Mouse (Mus musculus) hindbrain, embryonic 13.5 days (tissue): Measurements from ENCODE around the gene Spns2. TPM values are rescaled to one million over a fixed set of nuclear protein-coding genes. Genes with fewer than 3 reads are reported as not detected.

Experiments used
- ATAC-seq: fragments of 200-750 bp; cut with Nextera tagmentation; 2 replicates; pipeline ENCODE4 v1.8.0; 2017; ENCODE audit warnings: moderate TSS enrichment; ENCODE audit not compliant: low FRiP score
- H3K27ac ChIP-seq: fragments of 300-500 bp; sonication (generic); 2 replicates; pipeline ENCODE4 v1.5.1; 2015; ENCODE audit warnings: inconsistent platforms, mild to moderate bottlenecking, moderate library complexity
- H3K27me3 ChIP-seq: fragments of 300-500 bp; sonication (generic); 2 replicates; pipeline ENCODE4 v1.6.1; 2015; ENCODE audit warnings: mild to moderate bottlenecking, inconsistent platforms
- H3K36me3 ChIP-seq: fragments of 300-500 bp; sonication (generic); 2 replicates; pipeline ENCODE4 v1.6.1; 2015; ENCODE audit warnings: mild to moderate bottlenecking, inconsistent platforms
- H3K4me1 ChIP-seq: fragments of 300-500 bp; sonication (generic); replicated peaks from 2 replicates; pipeline ENCODE4 v1.6.1; 2015; ENCODE audit warnings: inconsistent platforms
- H3K4me2 ChIP-seq: fragments of 300-500 bp; sonication (generic); 2 replicates; pipeline ENCODE4 v1.6.1; 2015; ENCODE audit warnings: inconsistent platforms, mild to moderate bottlenecking, moderate library complexity
- H3K4me3 ChIP-seq: fragments of 300-500 bp; sonication (generic); 2 replicates; pipeline ENCODE4 v1.5.1; 2015; ENCODE audit warnings: mild to moderate bottlenecking, inconsistent platforms
- H3K9ac ChIP-seq: fragments of 300-500 bp; sonication (generic); 2 replicates; pipeline ENCODE4 v1.6.1; 2015; ENCODE audit warnings: mild to moderate bottlenecking, inconsistent platforms
- H3K9me3 ChIP-seq: fragments of 300-500 bp; sonication (generic); 2 replicates; pipeline ENCODE4 v1.6.1; 2016; ENCODE audit warnings: inconsistent platforms
- WGBS: fragments of 180-500 bp; shearing (Covaris S2); methylation state at CpG from one replicate; pipeline ENCODE4 v1.1.7; 2015; 5-methylcytosine and 5-hydroxymethylcytosine counted together
- polyA plus RNA-seq: library from polyadenylated mRNA; unstranded; fragments of >200 nt; fragmentation: Nextera tagmentation; extraction: Ambion mirVana; gene quantifications from 2 replicates; pipeline ENCODE4 v1.2.1, GENCODE M21; 2015

The Spns2 gene
- polyA plus RNA-seq, 1 experiment from 2014 or later: 9.7 TPM

DNA sequence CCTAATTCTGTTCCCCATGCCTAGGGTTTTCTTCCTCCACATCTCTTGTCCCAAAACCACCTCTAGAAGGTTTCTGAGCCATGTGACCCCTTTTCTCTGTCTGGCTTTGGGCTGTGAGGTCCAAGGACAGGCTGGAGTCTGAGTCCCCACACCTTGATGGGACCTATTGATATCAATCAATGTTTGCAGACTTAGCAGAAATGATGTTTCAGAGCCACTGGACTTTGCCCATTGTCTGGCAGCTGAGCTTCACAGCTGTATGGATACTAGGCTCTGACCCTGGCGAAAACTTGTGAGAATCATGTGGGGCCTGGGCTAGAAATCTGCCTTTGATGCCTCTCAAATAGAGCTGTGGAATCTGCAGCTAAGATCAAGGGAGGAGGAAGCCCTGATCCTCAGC lies 7.1 kb upstream of the Spns2 start:
- H3K27ac ChIP-seq: peak overlapping the region; percentile 62; the same call in 1 of the 2 replicates
- H3K9ac ChIP-seq: no peak overlapping the region
- H3K4me2 ChIP-seq: no peak overlapping the region
- H3K27me3 ChIP-seq: peaks cover 20% of the 10 kb centered on the region; the same call in 1 of the 2 replicates
- no peaks in the 10 kb centered on the region for H3K9me3 ChIP-seq
- H3K36me3 ChIP-seq: no peaks in the 10 kb centered on the region
- H3K4me1 ChIP-seq: peaks cover 19% of the 10 kb centered on the region
- WGBS: 77% methylated on average over 1 of the region's 1 CpGs
- no peak for ATAC-seq
- H3K4me3 ChIP-seq: no peak overlapping the region

DNA sequence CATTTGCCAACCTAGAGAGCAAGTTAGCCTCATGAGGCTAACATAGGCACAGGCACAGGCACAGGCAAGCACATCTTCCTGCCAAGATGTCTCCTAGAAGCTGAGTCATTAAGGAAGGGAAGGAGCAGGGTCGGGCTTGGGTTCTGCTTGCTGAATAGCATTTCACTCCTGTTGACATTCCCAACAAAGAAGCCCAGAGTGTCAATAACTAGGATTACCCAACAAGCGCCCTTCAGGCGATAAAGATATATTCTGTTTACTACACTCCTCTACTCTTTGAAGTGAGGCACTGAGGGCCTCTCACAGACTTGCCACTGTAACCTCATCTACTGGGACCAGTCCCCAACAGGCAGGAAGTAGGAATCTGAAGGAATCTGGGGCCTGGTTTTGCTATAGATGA lies 6.4 kb upstream of the Spns2 start:
- peaks cover 25% of the 10 kb centered on the region; the same call in 1 of the 2 replicates for H3K27me3 ChIP-seq
- no peak overlapping the region for H3K27ac ChIP-seq
- no peaks in the 10 kb centered on the region for H3K36me3 ChIP-seq
- H3K9me3 ChIP-seq: no peaks in the 10 kb centered on the region
- ATAC-seq: no peak
- peaks cover 12% of the 10 kb centered on the region for H3K4me1 ChIP-seq
- no peak overlapping the region for H3K9ac ChIP-seq
- H3K4me2 ChIP-seq: no peak overlapping the region
- H3K4me3 ChIP-seq: no peak overlapping the region
- WGBS: 79% methylated on average over 3 of the region's 3 CpGs

DNA sequence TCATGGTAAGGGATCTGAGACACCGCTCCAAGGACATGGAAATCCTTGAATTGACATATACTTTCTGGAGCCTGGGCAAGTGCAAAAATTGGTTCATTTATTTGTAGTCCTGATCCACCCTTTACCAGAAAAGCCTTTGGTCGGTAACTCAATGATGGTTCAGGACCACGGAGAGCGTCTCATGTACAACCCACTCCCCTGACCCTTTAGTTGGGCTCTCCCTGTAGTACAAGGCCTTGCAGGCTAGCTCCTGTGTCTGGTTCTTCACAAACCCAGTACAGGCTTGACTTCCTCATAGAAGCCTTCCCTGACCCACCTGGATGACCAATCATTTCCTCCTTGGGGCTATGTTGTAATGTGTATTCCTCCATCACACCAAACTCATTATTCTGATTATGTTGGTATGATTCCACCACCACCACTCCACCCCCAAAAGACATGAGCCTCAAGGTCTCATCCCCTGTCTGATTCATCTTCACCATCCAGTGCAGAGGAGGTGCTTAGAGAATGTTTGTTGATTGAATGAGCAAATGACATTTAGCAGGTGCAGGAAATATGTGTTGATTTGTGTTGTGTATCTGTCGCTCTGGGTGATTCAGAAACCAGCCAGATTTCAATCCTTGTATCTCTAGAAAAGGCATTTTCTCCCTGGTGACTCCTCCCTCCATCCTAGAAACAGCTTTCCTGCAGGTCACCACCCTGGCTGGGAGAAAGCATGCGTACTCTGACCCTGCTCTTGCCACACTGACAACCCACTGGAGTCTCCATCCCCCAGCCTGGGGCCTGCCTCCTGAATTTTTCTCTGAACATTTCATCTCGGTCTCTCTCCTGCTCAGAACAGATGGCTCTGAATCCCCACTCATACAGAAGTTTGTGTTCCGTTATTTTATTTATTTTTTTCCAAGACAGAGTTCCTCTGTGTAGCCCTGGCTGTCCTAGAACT lies 4.6 kb upstream of the Spns2 start:
- no peak for ATAC-seq
- Histone ChIP-seq H3K9ac (no peak overlapping the region), H3K36me3 (no peaks in the 10 kb centered on the region), H3K27me3 (peaks cover 25% of the 10 kb centered on the region; the same call in 1 of the 2 replicates), H3K27ac (no peak overlapping the region), H3K4me1 (peaks cover 16% of the 10 kb centered on the region), H3K4me3 (no peak overlapping the region), H3K9me3 (no peaks in the 10 kb centered on the region), H3K4me2 (no peak overlapping the region)
- WGBS: 58% methylated on average over 8 of the region's 8 CpGs

DNA sequence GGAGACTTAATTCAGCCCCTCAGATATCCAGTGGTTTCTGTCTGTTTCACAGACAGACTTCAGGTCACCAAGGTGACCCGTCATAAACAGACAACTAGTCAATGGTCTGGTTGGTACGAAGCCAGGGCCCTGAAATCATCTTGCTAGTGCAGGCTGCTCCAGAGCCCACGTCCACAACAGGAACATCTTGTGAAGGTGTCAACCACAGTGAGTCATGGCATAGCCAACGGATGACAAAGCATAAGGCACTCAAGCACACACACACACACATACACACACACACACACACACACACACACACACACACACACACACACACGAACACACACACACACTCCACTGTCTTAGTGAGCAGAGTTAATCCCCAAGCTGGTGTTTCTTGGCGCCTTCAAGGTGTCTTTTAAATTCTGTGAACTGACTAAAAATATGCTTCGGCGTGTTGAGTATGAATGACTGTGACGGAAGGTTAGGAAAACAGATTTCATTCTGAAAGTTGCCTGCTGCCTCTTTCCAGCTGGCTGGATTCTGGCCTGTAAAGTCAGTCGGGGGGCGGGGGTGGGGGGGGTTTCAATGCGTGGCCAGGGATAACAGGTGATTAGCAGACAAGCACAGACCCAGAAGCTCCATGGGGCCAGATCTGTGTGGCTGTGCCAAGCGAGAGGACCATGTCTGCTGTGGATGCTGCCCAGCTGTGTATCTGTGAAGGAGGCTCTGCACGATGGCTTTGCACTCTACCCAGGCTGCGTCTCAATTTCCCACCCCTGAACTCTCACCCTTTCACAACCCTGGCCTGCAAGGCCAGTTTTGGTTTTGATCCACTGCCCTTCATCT lies 1.6 kb upstream of the Spns2 start:
- Histone ChIP-seq H3K4me3 (no peak overlapping the region), H3K27ac (no peak overlapping the region), H3K9me3 (no peaks in the 10 kb centered on the region), H3K4me2 (no peak overlapping the region), H3K9ac (no peak overlapping the region), H3K4me1 (peaks cover 30% of the 10 kb centered on the region), H3K27me3 (peaks cover 22% of the 10 kb centered on the region; the same call in 1 of the 2 replicates), H3K36me3 (no peaks in the 10 kb centered on the region)
- no peak for ATAC-seq
- WGBS: 72% methylated on average over 15 of the region's 15 CpGs

DNA sequence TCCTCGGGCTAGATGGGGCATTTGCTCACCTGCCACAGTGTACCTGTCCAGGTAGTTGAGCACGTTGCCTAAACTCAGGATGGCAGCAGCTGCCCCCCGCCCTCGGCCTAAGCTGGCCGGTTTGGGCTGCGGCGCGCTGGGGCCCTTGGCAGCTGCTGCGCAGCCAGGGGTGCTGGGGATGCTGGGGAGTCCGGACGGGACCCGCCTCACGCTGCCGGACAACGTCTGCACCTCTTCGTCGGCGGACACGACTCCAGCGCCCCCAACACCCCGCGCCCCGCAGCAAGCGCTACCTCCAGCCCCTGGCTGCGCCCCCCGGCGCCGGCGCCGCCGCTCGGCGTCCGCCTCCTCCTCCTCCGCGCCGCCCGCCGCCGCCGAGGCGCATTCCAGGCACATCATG lies 307 bp downstream of the Spns2 start:
- H3K9ac ChIP-seq: peak overlapping the region; percentile 95
- H3K36me3 ChIP-seq: no peaks in the 10 kb centered on the region
- H3K4me3 ChIP-seq: peak overlapping the region; percentile 76
- H3K9me3 ChIP-seq: no peaks in the 10 kb centered on the region
- peak overlapping the region; percentile 95 for H3K27ac ChIP-seq
- under 1% methylated on average over 39 of the region's 42 CpGs for WGBS
- peaks cover 50% of the 10 kb centered on the region for H3K4me1 ChIP-seq
- peak; percentile 21 for ATAC-seq
- H3K4me2 ChIP-seq: peak overlapping the region; percentile 76
- peaks cover 20% of the 10 kb centered on the region; the same call in 1 of the 2 replicates for H3K27me3 ChIP-seq

DNA sequence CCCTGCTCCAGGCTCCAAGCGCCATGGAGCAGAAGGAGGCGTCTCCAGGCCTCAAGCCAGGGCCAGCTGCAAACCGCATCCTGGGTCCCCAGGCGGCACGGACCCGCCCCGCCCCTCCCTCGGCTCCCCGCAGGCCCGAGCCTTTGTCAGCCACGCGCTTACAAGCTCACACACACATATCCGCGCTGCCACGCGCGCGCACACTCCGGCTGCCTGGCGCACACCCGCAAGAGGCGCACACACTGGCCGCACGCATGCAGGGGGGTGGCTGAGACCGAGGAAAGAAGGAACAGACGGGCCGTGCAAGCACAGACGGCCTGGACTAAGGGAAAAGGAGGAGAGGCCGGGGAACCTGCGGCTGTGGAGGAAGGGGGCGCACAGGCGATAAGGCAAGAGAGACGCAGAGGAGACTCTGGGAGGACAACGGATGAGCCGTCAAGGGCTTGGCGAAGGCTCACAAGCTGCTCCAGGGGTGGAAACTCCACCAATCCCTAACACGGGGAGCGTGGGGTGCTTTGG lies 892 bp downstream of the Spns2 start:
- Histone ChIP-seq H3K36me3 (no peaks in the 10 kb centered on the region), H3K27ac (peak overlapping the region; percentile 95), H3K4me1 (peaks cover 50% of the 10 kb centered on the region), H3K27me3 (peaks cover 20% of the 10 kb centered on the region; the same call in 1 of the 2 replicates), H3K4me3 (peak overlapping the region; percentile 76), H3K4me2 (peak overlapping the region; percentile 76), H3K9ac (peak overlapping the region; percentile 95), H3K9me3 (no peaks in the 10 kb centered on the region)
- ATAC-seq: peak; percentile 81
- WGBS: under 1% methylated on average over 38 of the region's 38 CpGs

DNA sequence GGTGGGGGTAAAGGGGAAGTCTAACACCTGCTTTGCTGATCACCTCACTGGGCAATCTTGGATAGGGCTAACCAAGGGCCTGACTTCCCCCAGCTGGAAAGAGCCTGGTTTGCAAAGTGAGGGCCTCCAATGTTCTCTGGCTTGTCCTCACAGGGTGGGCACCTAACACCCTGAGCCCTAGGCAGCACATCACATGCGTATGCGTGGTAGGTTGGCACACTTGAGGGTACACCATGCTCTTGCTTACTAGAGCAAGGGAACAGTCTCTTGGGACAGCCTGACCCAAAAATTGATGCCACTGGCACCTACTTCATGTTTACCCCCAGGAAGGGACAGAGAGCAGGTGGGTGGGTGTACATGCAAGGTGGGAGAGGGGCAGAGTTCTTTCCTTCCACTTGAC lies 2.0 kb downstream of the Spns2 start:
- WGBS: 83% methylated on average over 2 of the region's 2 CpGs
- peak overlapping the region; percentile 95 for H3K27ac ChIP-seq
- H3K9me3 ChIP-seq: no peaks in the 10 kb centered on the region
- peak overlapping the region; percentile 95 for H3K9ac ChIP-seq
- H3K27me3 ChIP-seq: 0 out of 2 replicates have a peak, but pooled peaks cover 11% of the 10 kb centered on the region
- H3K36me3 ChIP-seq: no peaks in the 10 kb centered on the region
- ATAC-seq: no peak
- peak overlapping the region; percentile 76 for H3K4me2 ChIP-seq
- peaks cover 50% of the 10 kb centered on the region for H3K4me1 ChIP-seq
- peak overlapping the region; percentile 76 for H3K4me3 ChIP-seq

DNA sequence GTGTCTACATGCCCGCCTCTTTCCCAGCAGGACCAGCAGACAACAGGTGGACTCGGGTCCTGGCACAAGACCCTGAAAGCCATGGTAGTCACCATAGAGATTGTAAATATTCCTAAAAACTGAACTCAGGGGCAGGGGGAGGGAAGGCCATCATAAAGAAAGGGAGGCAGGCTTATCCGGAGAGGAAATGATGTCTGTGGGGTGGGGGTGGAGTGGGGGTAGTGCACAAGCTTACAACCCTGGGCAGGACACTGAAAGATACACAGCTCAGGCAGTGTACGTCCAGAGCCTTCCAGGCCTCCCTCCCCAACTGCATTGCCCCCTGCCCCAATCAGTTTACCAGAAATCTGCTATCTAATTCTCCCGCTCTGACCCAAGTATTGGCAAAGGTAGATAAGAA lies 2.5 kb downstream of the Spns2 start:
- ATAC-seq: no peak
- Histone ChIP-seq H3K27ac (peak overlapping the region; percentile 95), H3K27me3 (0 out of 2 replicates have a peak, but pooled peaks cover 11% of the 10 kb centered on the region), H3K9ac (peak overlapping the region; percentile 95), H3K9me3 (no peaks in the 10 kb centered on the region), H3K36me3 (no peaks in the 10 kb centered on the region), H3K4me2 (peak overlapping the region; percentile 76), H3K4me1 (peaks cover 55% of the 10 kb centered on the region), H3K4me3 (peak overlapping the region; percentile 76)
- 55% methylated on average over 5 of the region's 5 CpGs for WGBS

DNA sequence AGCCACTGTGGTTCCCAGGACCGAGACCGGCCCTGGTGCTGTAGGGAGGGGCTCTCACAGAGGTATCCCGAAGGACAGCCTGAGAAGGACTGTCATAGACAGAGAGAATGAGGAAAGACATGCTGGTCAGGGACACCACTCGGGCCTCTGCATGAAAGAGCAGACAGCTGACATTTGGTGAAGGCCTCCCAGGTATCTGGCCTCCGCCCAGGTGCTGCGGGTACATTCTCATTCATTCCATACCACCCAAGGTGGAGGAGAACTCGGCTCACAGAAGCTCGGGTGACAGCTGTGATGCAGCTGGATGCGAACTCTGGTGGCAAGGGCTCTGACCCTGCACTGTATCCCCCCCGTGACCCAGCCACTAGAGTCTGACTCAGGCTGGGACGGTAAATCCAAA lies 3.7 kb downstream of the Spns2 start:
- 0 out of 2 replicates have a peak, but pooled peaks cover 6% of the 10 kb centered on the region for H3K27me3 ChIP-seq
- no peak overlapping the region for H3K9ac ChIP-seq
- no peak overlapping the region for H3K27ac ChIP-seq
- peak overlapping the region; percentile 8; the same call in 1 of the 2 replicates for H3K4me2 ChIP-seq
- no peak overlapping the region for H3K4me3 ChIP-seq
- no peaks in the 10 kb centered on the region for H3K9me3 ChIP-seq
- H3K4me1 ChIP-seq: peaks cover 66% of the 10 kb centered on the region
- 73% methylated on average over 11 of the region's 11 CpGs for whole genome bisulfite sequencing
- H3K36me3 ChIP-seq: no peaks in the 10 kb centered on the region
- no peak for ATAC-seq

DNA sequence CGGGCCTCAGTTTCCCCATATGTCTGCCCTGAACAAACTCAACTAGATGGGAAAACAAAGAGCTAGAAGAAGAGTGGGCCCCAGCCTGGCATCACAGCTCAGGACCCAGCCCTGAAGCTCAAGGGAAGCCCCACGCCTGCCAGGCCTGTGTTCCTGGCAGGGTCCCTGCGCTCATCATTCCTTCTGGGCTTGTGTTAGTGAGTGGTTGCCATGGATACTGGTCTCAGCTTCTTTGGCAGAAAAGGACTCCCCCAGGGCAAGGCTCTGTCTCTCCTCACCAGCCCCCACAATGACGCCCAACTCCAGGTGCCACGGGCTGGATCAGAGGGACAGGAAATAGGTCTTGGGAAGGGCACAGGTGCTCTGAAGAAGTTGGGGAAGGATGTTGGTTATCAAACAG lies 4.5 kb downstream of the Spns2 start:
- no peak for ATAC-seq
- H3K4me2 ChIP-seq: no peak overlapping the region
- no peaks in the 10 kb centered on the region for H3K9me3 ChIP-seq
- H3K4me1 ChIP-seq: peaks cover 64% of the 10 kb centered on the region
- H3K4me3 ChIP-seq: no peak overlapping the region
- H3K36me3 ChIP-seq: no peaks in the 10 kb centered on the region
- no peak overlapping the region for H3K9ac ChIP-seq
- peak overlapping the region; percentile 46; the same call in 1 of the 2 replicates for H3K27ac ChIP-seq
- 0 out of 2 replicates have a peak, but pooled peaks cover 6% of the 10 kb centered on the region for H3K27me3 ChIP-seq
- WGBS: 39% methylated on average over 5 of the region's 5 CpGs

DNA sequence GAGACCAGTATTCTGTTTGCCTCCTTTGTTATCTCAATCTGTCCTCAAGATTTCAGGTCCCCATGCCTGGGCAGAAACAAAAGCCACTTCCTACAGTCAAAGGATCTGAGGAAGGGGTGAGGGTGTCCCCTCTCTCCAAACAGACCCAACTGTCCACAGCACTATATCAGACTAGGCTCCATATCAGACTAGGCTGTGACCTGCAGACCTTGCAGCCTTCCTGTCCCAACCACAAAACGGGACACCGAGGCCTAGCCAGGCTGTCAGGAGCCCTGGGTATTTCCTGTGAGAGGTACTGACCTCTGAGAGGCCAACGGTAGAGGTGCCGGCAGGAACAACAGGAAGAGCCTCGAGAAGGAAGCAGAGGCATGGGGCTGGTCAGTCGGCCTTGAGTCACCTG lies 5.2 kb downstream of the Spns2 start:
- Histone ChIP-seq H3K4me2 (no peak overlapping the region), H3K9ac (no peak overlapping the region), H3K4me3 (no peak overlapping the region), H3K27ac (peak overlapping the region; percentile 46; the same call in 1 of the 2 replicates), H3K4me1 (peaks cover 62% of the 10 kb centered on the region), H3K9me3 (no peaks in the 10 kb centered on the region), H3K36me3 (no peaks in the 10 kb centered on the region), H3K27me3 (0 out of 2 replicates have a peak, but pooled peaks cover 6% of the 10 kb centered on the region)
- ATAC-seq: no peak
- 71% methylated on average over 6 of the region's 6 CpGs for WGBS

DNA sequence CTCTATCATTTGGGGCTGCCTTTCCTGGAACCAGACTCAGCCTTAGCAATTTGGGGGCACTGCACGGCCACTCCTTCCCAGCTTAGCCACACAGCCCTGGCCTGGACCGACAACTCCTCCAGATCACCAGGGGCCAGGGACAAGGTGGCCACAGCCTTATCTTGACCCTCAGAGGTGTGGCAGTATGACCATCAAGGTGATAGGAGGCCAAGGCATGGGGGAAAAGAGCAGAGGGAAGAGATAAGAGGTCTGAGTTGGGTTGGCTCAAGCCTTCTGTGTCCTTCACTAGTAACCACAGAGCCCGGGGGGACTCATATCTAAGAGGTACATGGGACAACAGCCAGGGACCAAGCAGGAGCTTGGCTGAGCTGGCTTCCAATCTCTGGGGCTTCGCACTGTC lies 7.8 kb downstream of the Spns2 start:
- peaks cover 63% of the 10 kb centered on the region for H3K4me1 ChIP-seq
- H3K27ac ChIP-seq: no peak overlapping the region
- no peak overlapping the region for H3K9ac ChIP-seq
- no peaks in the 10 kb centered on the region for H3K9me3 ChIP-seq
- WGBS: 88% methylated on average over 4 of the region's 4 CpGs
- no peak overlapping the region for H3K4me2 ChIP-seq
- no peak overlapping the region for H3K4me3 ChIP-seq
- no peak for ATAC-seq
- no peaks in the 10 kb centered on the region for H3K27me3 ChIP-seq
- no peaks in the 10 kb centered on the region for H3K36me3 ChIP-seq
